Mouse (Mus musculus): ENCODE data around the gene Orai3.
"Not testable (repeated sequence)": the region's sequence is repeated elsewhere in the genome, so short reads cannot be mapped to it uniquely, and the experiment has no call there.

Gene Orai3

GRCm38 (mm10) chr7:127763642-127764041 lies 6.0 kb upstream of the Orai3 start:
- DNase-seq (ENCODE audit: low read depth, low spot score): no peak

- DNase-seq (ENCODE audit: low read depth, low spot score): no peak
Observed at GRCm38 (mm10) chr7:127765756-127766155, 3.9 kb upstream of the Orai3 start.

DNA sequence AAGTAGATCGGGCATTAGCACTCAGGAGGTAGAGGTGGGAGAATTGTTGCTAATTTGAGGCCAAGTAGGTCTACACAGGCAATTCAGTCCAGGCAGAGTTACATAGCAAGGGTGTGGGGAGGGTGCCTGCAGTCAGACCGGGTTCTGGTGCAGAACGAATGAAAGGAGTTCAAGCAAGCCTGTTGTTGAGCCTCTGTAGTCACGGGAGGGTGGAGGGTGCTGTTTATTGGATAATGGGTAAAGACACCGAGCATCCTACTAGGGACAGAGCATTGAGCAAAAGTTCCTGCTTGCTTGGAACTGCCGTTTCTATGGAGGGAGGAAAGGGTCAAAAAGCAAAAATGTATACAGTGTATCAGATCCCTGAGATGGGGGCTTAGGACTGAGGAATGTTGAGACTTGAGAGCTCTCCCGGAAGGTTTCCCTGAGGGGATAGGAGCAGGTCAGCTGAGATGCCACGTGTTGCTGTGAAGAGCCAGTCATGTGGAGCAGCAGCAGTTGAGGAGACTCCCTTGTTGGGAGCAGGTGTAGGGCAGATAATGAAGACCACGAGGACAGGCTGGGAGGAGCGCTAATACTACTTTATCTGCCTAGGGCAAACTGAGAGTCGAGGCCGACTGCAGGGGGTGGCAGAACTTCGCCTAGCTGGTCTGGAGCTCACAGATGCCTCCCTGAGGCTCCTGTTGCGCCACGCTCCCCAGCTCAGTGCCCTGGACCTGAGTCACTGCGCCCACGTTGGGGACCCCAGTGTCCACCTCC lies 2.6 kb upstream of the Orai3 start:
- no peak for DNase-seq (ENCODE audit: low read depth, low spot score)

DNA sequence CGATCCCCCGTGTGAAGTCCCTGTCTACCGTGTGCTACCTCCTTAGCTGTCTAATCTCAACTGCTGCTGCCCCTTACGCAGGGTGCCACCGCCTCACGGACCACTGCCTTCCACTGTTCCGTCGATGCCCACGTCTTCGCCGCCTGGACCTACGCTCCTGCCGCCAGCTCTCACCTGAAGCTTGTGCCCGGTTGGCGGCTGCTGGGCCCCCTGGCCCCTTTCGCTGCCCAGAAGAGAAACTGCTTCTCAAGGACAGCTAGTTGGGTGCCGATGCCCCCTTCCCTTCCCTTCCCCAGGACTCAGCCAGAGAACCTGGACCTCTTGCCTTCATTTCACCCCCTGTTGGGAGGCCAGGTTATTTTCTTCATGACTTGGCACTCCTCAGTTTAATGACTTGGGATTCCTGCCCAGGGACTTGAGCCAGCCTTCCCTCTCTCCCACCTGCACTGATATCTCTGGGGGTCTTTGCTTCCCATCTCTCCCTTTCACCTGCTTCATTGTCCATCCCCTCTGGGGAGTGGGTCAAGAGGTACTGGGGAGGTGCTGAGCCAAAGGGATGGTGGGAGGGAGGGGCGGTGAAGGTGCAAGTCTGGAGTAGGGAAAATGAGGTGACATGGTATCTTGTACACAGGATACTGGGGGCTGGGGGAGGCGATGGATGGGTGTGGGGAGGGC lies 1.8 kb upstream of the Orai3 start:
- DNase-seq (ENCODE audit: low read depth, low spot score): no peak

DNA sequence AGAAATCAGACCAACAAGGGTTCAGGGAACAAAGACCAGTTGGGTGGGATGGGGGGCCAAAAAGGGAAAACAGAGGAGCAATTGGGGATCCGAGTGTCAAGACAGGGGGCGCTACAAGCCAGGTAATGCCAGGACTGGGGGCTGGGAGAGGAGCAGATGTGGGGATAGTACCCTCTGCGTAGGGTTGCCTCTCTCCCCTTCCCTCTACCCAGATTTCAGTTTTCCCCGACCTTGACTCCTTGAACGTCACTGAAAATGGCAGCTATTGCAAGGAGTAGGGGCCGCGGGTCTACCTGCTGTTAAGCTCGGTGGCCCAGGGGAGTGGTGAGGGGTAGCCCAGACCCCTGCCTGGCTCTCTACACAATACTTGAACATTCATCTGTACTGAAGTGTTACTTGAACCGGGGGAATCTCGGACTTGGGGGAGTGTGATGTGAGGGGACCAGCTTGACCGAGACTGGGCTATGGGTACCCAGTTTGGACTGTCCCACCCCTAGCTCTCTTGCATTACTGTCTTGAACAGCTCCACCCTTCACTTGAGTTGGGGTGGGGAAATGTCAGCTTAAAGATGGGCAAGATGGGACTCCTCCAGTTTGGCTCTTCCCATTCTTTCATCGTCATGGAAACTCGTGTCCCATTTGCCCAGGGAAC lies 1.1 kb upstream of the Orai3 start:
- no peak for DNase-seq (ENCODE audit: low read depth, low spot score)

DNA sequence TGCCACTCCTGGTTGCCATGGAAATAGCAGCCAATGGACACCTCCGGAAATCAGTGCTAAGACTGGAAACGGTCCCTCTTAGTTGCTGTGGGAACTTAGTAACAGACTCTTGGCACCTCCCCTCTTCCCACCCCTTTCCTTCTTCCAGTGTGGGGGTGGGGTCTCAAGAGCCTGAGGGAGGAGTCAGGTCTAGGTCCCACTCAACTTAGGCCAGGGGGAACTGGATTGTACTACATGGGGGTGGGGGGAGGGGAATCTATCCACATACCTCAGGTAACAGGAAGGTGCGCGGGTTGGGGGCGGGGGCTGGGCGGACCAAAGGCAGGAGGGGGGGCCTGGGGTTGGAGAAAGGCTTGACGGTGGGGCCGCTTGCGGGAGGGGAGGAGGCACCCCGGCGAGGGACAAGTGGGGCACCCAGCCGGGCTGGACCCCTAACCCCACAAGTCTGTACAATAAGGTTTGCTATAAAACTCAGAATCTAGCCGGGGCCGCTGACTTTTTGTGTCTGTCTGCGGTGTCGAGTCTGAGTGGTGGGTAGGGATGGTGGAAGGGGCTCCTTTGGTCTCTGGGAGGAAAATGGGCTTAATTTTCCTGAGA lies 520 bp upstream of the Orai3 start:
- peak; percentile 97 for DNase-seq (ENCODE audit: low read depth, low spot score)

GRCm38 (mm10) chr7:127770039-127770905 lies 657 bp downstream of the Orai3 start:
- no peak for DNase-seq (ENCODE audit: low read depth, low spot score)

DNA sequence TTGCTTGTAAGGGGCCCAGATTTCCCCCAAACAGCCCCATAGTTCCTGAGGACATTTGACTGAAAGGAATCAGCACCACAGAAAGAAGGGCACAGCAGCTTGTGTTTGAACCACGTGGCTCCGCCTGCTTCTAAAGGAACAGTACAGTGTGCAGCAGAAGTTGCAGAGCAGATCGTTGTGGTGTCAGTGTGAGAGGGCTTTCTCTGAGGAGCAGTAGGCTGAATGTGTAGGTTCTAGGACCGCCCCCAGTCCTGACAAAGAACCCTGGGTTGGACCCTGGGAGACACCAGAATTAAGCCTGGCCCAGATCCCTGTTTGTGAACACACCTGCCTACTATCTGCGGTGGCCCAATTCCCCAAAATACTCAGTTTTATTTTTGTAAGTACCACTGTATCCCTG lies 1.6 kb downstream of the Orai3 start:
- no peak for DNase-seq (ENCODE audit: low read depth, low spot score)

- no peak for DNase-seq (ENCODE audit: low read depth, low spot score)
Observed at GRCm38 (mm10) chr7:127772080-127772479, 2.5 kb downstream of the Orai3 start.

DNA sequence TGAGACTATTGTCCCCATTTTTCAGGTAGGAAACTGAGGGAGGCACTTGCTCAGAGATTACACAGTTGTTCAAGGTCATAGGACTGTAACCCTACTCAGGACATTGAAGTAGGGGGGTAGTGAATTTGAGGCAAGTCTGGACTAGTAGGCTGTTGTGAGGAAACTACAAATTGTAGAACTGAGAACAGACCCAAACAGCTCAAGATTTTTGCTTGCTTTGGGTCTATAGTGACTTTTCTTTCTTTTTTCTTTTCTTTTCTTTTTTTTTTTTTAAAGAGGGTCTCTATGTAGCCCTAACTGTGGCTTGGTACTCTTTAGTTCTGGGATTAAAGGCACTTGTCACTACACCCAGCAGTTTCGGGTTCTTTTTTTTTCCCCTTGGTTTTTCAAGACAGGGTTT lies 2.9 kb downstream of the Orai3 start:
- DNase-seq (ENCODE audit: low read depth, low spot score): no peak

- DNase-seq (ENCODE audit: low read depth, low spot score): peak; percentile 82
Observed at GRCm38 (mm10) chr7:127773664-127774384, 4.2 kb downstream of the Orai3 start.

DNA sequence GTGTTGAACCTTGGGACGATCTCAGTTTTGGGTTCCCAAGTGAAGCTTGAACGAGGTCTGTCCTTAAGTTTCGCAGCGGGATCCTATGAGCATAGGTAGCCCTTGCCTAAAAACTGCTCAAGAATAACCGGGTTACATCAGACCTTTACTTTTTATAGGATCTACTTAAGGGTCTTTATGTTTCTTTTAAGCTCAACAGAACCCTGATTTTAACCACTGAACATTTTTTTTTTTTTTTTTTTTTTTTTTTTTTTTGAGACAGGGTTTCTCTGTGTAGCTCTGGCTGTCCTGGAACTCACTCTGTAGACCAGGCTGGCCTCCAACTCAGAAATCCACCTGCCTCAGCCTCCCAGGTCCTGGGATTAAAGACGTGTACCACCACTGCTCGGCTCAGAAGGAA lies 6.2 kb downstream of the Orai3 start:
- not testable (repeated sequence) for DNase-seq (ENCODE audit: low read depth, low spot score)

GRCm38 (mm10) chr7:127776426-127776825 lies 6.8 kb downstream of the Orai3 start, which contains the start of gene Setd1a:
TSS of gene Setd1a (plus strand) at chr7:127776670.
- DNase-seq (ENCODE audit: low read depth, low spot score): peak; percentile 81

GRCm38 (mm10) chr7:127776878-127777473 lies 7.4 kb downstream of the Orai3 start:
- peak; percentile 95 for DNase-seq (ENCODE audit: low read depth, low spot score)

DNA sequence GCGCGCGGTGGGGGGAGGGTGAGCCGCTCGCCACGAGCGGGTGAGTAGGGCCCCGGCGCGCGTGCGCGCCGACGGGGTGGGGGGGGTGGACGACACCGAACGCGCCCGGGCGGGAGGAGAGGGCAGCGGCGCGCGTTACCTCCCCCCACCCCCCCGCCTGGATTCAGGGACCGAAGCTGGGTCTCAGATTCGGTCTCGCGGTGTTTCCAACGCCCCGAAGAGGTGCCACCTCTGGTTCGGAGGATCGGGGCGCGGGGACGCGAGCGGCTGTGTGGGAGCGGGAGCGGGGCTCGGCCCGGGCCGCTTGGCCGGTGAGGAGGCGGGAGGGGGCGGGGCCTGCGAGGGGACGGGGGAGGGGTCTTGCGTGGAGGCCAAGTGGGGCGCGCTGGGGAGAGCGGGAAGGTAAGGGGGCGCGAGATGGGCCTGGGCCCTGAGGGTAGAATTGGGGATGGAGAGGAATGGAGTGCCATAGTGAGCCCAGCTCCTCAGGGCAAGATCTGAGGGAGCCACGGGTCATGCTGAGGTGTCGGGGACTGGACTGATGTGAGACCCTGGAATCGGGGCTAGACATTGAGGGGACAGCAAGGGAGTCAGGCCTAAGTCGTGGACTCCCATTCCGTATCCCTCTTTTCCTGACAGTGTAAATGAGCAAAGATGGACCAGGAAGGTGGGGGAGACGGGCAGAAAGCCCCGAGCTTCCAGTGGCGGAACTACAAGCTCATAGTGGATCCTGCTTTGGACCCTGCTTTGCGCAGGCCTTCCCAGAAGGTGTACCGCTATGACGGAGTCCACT lies 8.1 kb downstream of the Orai3 start:
- peak; percentile 58 for DNase-seq (ENCODE audit: low read depth, low spot score)

GRCm38 (mm10) chr7:127778350-127778749 lies 8.7 kb downstream of the Orai3 start:
- DNase-seq (ENCODE audit: low read depth, low spot score): no peak

- DNase-seq (ENCODE audit: low read depth, low spot score): no peak
Observed at GRCm38 (mm10) chr7:127785308-127785707, 15.7 kb downstream of the Orai3 start, which contains the start of gene Gm49388. TSS of gene Gm49388 (plus strand) at chr7:127785608.

- DNase-seq (ENCODE audit: low read depth, low spot score): no peak
Observed at GRCm38 (mm10) chr7:127797076-127797845, 27.6 kb downstream of the Orai3 start.

Data from forelimb bud, embryonic 11.5 days (tissue).